Mouse (Mus musculus): Measurements from ENCODE around the gene Lpp. TPM values are rescaled to one million over a fixed set of nuclear protein-coding genes. Genes with fewer than 3 reads are reported as not detected.

Gene Lpp
- polyA plus RNA-seq, 1 experiment: 15.0 TPM

DNA sequence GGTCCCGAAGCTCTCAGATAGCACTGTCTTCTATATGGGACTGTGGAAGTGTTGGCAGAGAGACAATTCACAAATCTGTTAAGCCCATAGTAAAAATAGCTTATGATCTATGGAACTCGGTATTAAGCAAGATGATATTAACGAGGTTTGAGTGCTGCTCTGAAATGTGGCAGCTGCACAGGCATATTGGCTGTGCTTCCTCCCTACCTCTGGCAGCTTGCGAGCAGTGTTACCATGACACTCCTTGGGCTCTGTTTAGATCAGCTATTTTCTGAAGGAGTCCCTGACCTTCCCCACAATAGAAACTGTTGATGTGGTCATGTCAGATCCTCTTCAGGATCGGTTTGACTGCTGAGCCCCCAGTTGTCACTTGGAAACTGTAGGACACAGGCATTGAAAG lies 176.4 kb downstream of the Lpp start:
- Histone ChIP-seq H3K4me3 (ENCODE audit: control insufficient read depth, insufficient read depth, low read length) (no peak overlapping the region), H3K27me3 (ENCODE audit: control insufficient read depth, insufficient read depth, low read length) (no peaks in the 10 kb centered on the region), H3K4me1 (replicated peaks; ENCODE audit: control insufficient read depth, insufficient read depth, low read length) (no peaks in the 10 kb centered on the region), H3K27ac (ENCODE audit: control insufficient read depth, insufficient read depth, low read length) (no peak overlapping the region), H3K36me3 (ENCODE audit: control insufficient read depth, insufficient read depth, low read length) (no peaks in the 10 kb centered on the region)
- TF ChIP-seq CTCF (IDR thresholded peaks at IDR 0.05; ENCODE audit: borderline replicate concordance, control insufficient read depth, extremely low read depth, insufficient read depth, low read length, poor library complexity) (no peak), POLR2A (IDR thresholded peaks at IDR 0.05; ENCODE audit: control insufficient read depth, extremely low read depth, insufficient read depth, low read length, poor library complexity) (no peak)
- no peak for DNase-seq
- 87% methylated on average over 5 of the region's 5 CpGs for WGBS

DNA sequence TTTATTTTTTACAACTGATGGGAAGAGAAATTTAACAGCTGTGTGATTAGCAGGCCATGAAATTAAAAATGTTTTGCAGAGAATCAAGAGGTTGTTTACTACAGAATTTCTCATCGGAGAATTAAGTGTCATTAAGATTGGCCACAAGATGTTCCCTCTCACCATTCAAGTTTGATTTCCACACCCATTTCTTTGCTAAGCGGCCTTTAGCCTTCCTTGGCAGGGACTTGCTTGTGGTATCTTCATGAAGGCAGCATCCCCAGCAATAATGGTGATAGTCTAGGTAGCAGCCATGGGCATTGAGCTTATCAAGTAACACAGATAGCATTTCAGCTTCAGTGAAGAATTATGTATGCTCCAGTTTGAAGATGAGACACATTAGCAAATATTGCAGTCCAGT lies 183.7 kb downstream of the Lpp start:
- H3K36me3 ChIP-seq (ENCODE audit: control insufficient read depth, insufficient read depth, low read length): no peaks in the 10 kb centered on the region
- H3K27ac ChIP-seq (ENCODE audit: control insufficient read depth, insufficient read depth, low read length): no peak overlapping the region
- no peak for DNase-seq
- no peaks in the 10 kb centered on the region for H3K4me1 ChIP-seq (replicated peaks; ENCODE audit: control insufficient read depth, insufficient read depth, low read length)
- WGBS: over 99% methylated on average over 2 of the region's 2 CpGs
- H3K4me3 ChIP-seq (ENCODE audit: control insufficient read depth, insufficient read depth, low read length): no peak overlapping the region
- TF ChIP-seq CTCF (IDR thresholded peaks at IDR 0.05; ENCODE audit: borderline replicate concordance, control insufficient read depth, extremely low read depth, insufficient read depth, low read length, poor library complexity) (no peak), POLR2A (IDR thresholded peaks at IDR 0.05; ENCODE audit: control insufficient read depth, extremely low read depth, insufficient read depth, low read length, poor library complexity) (no peak)
- H3K27me3 ChIP-seq (ENCODE audit: control insufficient read depth, insufficient read depth, low read length): no peaks in the 10 kb centered on the region

DNA sequence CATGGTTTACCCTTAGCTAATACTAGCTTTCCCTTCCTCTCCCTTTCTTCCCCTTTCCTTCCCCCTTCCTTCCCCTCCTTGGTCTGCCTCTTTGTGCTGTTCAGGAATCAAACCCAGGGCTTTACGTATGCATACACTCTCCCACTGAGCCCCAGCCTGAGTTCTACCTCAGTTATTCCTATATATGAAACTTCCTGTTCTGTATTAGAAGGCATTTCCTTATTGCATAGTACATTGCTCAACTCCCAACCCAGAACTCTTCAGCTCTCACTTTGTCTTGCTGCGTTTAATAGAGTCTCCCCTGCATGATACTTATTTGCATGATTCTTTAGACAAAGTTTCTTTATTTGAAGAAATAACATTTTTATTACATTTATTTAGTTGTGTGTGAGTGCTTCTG lies 184.5 kb downstream of the Lpp start:
- Histone ChIP-seq H3K4me1 (replicated peaks; ENCODE audit: control insufficient read depth, insufficient read depth, low read length) (no peaks in the 10 kb centered on the region), H3K4me3 (ENCODE audit: control insufficient read depth, insufficient read depth, low read length) (no peak overlapping the region), H3K27ac (ENCODE audit: control insufficient read depth, insufficient read depth, low read length) (no peak overlapping the region), H3K36me3 (ENCODE audit: control insufficient read depth, insufficient read depth, low read length) (no peaks in the 10 kb centered on the region), H3K27me3 (ENCODE audit: control insufficient read depth, insufficient read depth, low read length) (no peaks in the 10 kb centered on the region)
- no peak for TF ChIP-seq CTCF (IDR thresholded peaks at IDR 0.05; ENCODE audit: borderline replicate concordance, control insufficient read depth, extremely low read depth, insufficient read depth, low read length, poor library complexity)
- no peak for TF ChIP-seq POLR2A (IDR thresholded peaks at IDR 0.05; ENCODE audit: control insufficient read depth, extremely low read depth, insufficient read depth, low read length, poor library complexity)
- WGBS: 94% methylated on average over 2 of the region's 2 CpGs
- DNase-seq: no peak

DNA sequence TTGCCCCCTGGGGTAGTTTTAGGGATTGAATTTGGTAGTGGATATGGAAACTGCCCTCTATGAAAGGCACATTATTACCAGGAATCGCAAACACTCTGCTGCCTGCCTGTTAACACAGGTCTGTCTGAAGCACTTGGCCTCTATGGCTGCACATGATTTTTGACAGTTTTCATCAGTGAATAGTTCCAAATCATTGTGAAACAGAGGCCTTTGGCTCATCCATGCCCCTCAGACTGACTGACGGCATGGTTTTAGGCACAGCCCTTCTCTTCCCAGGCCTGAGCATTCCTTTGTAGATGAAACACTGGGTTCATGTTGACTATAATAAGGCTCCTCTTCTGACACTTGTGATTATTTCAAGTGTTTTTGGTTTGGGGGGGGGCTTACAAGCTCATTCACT lies 189.5 kb downstream of the Lpp start:
- no peak for TF ChIP-seq CTCF (IDR thresholded peaks at IDR 0.05; ENCODE audit: borderline replicate concordance, control insufficient read depth, extremely low read depth, insufficient read depth, low read length, poor library complexity)
- TF ChIP-seq POLR2A (IDR thresholded peaks at IDR 0.05; ENCODE audit: control insufficient read depth, extremely low read depth, insufficient read depth, low read length, poor library complexity): no peak
- H3K36me3 ChIP-seq (ENCODE audit: control insufficient read depth, insufficient read depth, low read length): no peaks in the 10 kb centered on the region
- no peak overlapping the region for H3K27ac ChIP-seq (ENCODE audit: control insufficient read depth, insufficient read depth, low read length)
- DNase-seq: no peak
- WGBS: 99% methylated on average over 2 of the region's 2 CpGs
- no peak overlapping the region for H3K4me3 ChIP-seq (ENCODE audit: control insufficient read depth, insufficient read depth, low read length)
- no peaks in the 10 kb centered on the region for H3K27me3 ChIP-seq (ENCODE audit: control insufficient read depth, insufficient read depth, low read length)
- no peaks in the 10 kb centered on the region for H3K4me1 ChIP-seq (replicated peaks; ENCODE audit: control insufficient read depth, insufficient read depth, low read length)

DNA sequence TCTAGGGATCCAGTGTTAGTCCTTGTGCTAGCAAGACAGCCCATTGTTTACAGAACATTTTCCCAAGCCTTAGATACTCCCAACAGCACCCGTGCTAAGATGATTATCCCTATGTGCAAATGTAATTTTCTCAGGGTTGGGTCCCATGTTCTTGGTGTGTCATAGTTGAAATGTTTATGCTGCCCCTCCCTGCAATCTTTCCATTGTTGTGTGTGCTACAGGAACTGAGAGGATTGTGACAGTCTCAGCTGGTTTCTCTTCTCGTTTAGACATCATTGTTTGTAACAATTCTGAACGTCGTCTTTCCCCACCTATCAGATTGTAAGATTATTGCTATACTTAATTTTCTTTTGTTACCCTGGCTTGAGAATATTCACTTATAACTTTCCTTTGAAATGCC lies 200.2 kb downstream of the Lpp start:
- TF ChIP-seq POLR2A (IDR thresholded peaks at IDR 0.05; ENCODE audit: control insufficient read depth, extremely low read depth, insufficient read depth, low read length, poor library complexity): no peak
- no peak for TF ChIP-seq CTCF (IDR thresholded peaks at IDR 0.05; ENCODE audit: borderline replicate concordance, control insufficient read depth, extremely low read depth, insufficient read depth, low read length, poor library complexity)
- Histone ChIP-seq H3K27me3 (ENCODE audit: control insufficient read depth, insufficient read depth, low read length) (no peaks in the 10 kb centered on the region), H3K4me3 (ENCODE audit: control insufficient read depth, insufficient read depth, low read length) (no peak overlapping the region), H3K27ac (ENCODE audit: control insufficient read depth, insufficient read depth, low read length) (no peak overlapping the region), H3K36me3 (ENCODE audit: control insufficient read depth, insufficient read depth, low read length) (no peaks in the 10 kb centered on the region), H3K4me1 (replicated peaks; ENCODE audit: control insufficient read depth, insufficient read depth, low read length) (no peaks in the 10 kb centered on the region)
- WGBS: 89% methylated on average over 4 of the region's 4 CpGs
- DNase-seq: no peak

DNA sequence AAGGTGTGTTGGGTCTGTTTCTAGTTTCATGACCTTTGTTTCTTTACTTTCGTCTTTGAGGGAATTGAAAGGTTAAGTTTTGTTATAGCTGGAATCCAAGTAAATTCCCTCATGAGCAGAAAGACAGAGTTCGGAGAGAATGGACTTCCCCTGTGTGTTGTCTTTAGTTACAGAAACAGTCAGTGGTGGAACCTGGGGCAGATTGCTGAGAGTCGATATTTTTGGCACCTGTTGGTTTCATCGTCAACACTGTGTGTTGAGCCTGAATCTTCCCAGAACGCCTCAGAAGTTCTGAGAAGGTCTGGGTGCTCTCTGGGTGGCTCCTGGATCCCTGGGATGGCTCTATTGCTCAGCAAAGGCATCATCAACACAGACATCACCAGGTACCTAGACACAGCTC lies 201.2 kb downstream of the Lpp start:
- no peaks in the 10 kb centered on the region for H3K27me3 ChIP-seq (ENCODE audit: control insufficient read depth, insufficient read depth, low read length)
- TF ChIP-seq POLR2A (IDR thresholded peaks at IDR 0.05; ENCODE audit: control insufficient read depth, extremely low read depth, insufficient read depth, low read length, poor library complexity): no peak
- TF ChIP-seq CTCF (IDR thresholded peaks at IDR 0.05; ENCODE audit: borderline replicate concordance, control insufficient read depth, extremely low read depth, insufficient read depth, low read length, poor library complexity): no peak
- DNase-seq: no peak
- H3K27ac ChIP-seq (ENCODE audit: control insufficient read depth, insufficient read depth, low read length): no peak overlapping the region
- H3K4me1 ChIP-seq (replicated peaks; ENCODE audit: control insufficient read depth, insufficient read depth, low read length): no peaks in the 10 kb centered on the region
- no peak overlapping the region for H3K4me3 ChIP-seq (ENCODE audit: control insufficient read depth, insufficient read depth, low read length)
- WGBS: 90% methylated on average over 5 of the region's 5 CpGs
- H3K36me3 ChIP-seq (ENCODE audit: control insufficient read depth, insufficient read depth, low read length): no peaks in the 10 kb centered on the region

DNA sequence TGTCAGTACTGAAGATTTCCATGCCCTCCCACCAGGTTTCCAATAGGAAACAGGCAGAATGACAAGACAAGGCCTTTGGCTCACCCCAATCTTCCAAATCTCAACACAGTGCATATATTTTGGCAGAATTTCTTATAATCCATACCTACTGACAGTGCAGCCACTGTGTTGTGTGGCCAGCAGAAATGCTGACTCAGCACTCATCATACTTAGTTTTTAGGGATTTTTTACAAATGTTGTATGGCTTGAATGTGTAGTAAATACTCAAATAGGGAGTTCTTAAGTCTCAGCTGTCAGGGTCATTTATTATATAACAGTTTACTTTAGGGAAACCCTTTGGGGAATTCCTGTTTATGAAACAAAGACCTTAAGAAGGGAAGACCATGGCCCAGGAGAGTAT lies 202.2 kb downstream of the Lpp start:
- no peak for DNase-seq
- no peak for TF ChIP-seq CTCF (IDR thresholded peaks at IDR 0.05; ENCODE audit: borderline replicate concordance, control insufficient read depth, extremely low read depth, insufficient read depth, low read length, poor library complexity)
- TF ChIP-seq POLR2A (IDR thresholded peaks at IDR 0.05; ENCODE audit: control insufficient read depth, extremely low read depth, insufficient read depth, low read length, poor library complexity): no peak
- no peaks in the 10 kb centered on the region for H3K36me3 ChIP-seq (ENCODE audit: control insufficient read depth, insufficient read depth, low read length)
- 0 out of 2 replicates have a peak, but pooled peaks cover 1% of the 10 kb centered on the region for H3K4me1 ChIP-seq (replicated peaks; ENCODE audit: control insufficient read depth, insufficient read depth, low read length)
- no peaks in the 10 kb centered on the region for H3K27me3 ChIP-seq (ENCODE audit: control insufficient read depth, insufficient read depth, low read length)
- no peak overlapping the region for H3K4me3 ChIP-seq (ENCODE audit: control insufficient read depth, insufficient read depth, low read length)
- no peak overlapping the region for H3K27ac ChIP-seq (ENCODE audit: control insufficient read depth, insufficient read depth, low read length)

Measured in thymus, adult 2 months (tissue).